Mouse (Mus musculus): ENCODE results near the gene Txlna. TPM values are rescaled to one million over a fixed set of nuclear protein-coding genes. Genes with fewer than 3 reads are reported as not detected.
A peak's percentile ranks its signal among the peaks of the same experiment; 100 is the strongest.

Txlna gene
- total and polyA plus RNA-seq, 3 experiments, result 68.9 to 69.5 TPM; not detected in 1

- Histone ChIP-seq H3K9ac (ENCODE audit: control insufficient read depth, low read depth, low read length, poor library complexity, severe bottlenecking) (peak within 1 kb of the TSS; percentile 87), H3K27ac (ENCODE audit: control insufficient read depth, low read depth, low read length) (peak within 1 kb of the TSS; percentile 53), H3K9me3 (replicated peaks; ENCODE audit: insufficient read depth, low read length) (no peaks in the 10 kb centered on the region), H3K27me3 (ENCODE audit: control insufficient read depth in 1 of 2, insufficient read depth in 2 of 2, low read length in 2 of 2) (no peaks in the 10 kb centered on the region), H3K4me3 (ENCODE audit: control insufficient read depth in 1 of 2, insufficient read depth in 1 of 2, low read depth in 2 of 2, low read length in 2 of 2) (peak within 1 kb of the TSS; percentile 76 to 84), H3K4me1 (ENCODE audit: control insufficient read depth in 1 of 2, insufficient read depth in 2 of 2, low read length in 2 of 2) (peaks cover 0 to 7% of the 10 kb centered on the region in 2 experiments; a peak in 1 of 4 replicates), H3K79me2 (ENCODE audit: control insufficient read depth, insufficient read depth, low read length, poor library complexity) (peaks cover 4% of the 10 kb centered on the region; the same call in 1 of the 2 replicates), H3K36me3 (ENCODE audit: control insufficient read depth in 1 of 2, insufficient read depth in 2 of 2, low read length in 2 of 2) (no peaks in the 10 kb centered on the region; a peak in 2 of 4 replicates)
- DNase-seq (ENCODE audit: low read depth, low spot score), result peak; percentile 97
- 0 out of 2 replicates have a peak, but pooled peaks have one; percentile 26 for TF ChIP-seq MYB (IDR thresholded peaks at IDR 0.05; ENCODE audit: low read depth, low read length)
- peak; percentile 91 for TF ChIP-seq SIN3A (IDR thresholded peaks at IDR 0.05; ENCODE audit: low read length)
- no peak for TF ChIP-seq KAT2A (conservative IDR thresholded peaks at IDR 0.05; ENCODE audit: low read depth, low read length)
- 0 out of 6 replicates have a peak, but pooled peaks of 1 of the 3 experiments have one; percentile 0 for TF ChIP-seq CTCF (IDR thresholded peaks at IDR 0.05 in 2 of 3, conservative IDR thresholded peaks at IDR 0.05 in 1 of 3; ENCODE audit: control insufficient read depth in 1 of 3, insufficient read depth in 1 of 3, low read depth in 2 of 3, low read length in 3 of 3, poor library complexity in 1 of 3, severe bottlenecking in 1 of 3)
- no peak for TF ChIP-seq ZC3H11A (IDR thresholded peaks at IDR 0.05; ENCODE audit: low read depth, low read length)
- no peak for TF ChIP-seq CHD1 (IDR thresholded peaks at IDR 0.05; ENCODE audit: low read depth, low read length)
- no peak for TF ChIP-seq E2F4 (IDR thresholded peaks at IDR 0.05; ENCODE audit: borderline replicate concordance, low read depth, low read length)
- TF ChIP-seq TBP (IDR thresholded peaks at IDR 0.05; ENCODE audit: low read depth, low read length), result 0 out of 2 replicates have a peak, but pooled peaks have one; percentile 20
- TF ChIP-seq POLR2AphosphoS5 (IDR thresholded peaks at IDR 0.05; ENCODE audit: borderline replicate concordance, low read depth, low read length), result peak; percentile 28; the same call in 1 of the 2 replicates
- peak; percentile 95 for TF ChIP-seq NRF1 (IDR thresholded peaks at IDR 0.05; ENCODE audit: insufficient read depth, low read depth, low read length, poor library complexity, severe bottlenecking)
- TF ChIP-seq SMC3 (IDR thresholded peaks at IDR 0.05; ENCODE audit: low read depth, low read length), result no peak
- TF ChIP-seq POLR2A (IDR thresholded peaks at IDR 0.05; ENCODE audit: control insufficient read depth in 1 of 2, insufficient read depth in 1 of 2, low read depth in 1 of 2, low read length in 2 of 2, poor library complexity in 1 of 2), result peak; percentile 82 to 97
- no peak for TF ChIP-seq CHD2 (IDR thresholded peaks at IDR 0.05; ENCODE audit: low read length)
- TF ChIP-seq UBTF (IDR thresholded peaks at IDR 0.05; ENCODE audit: borderline replicate concordance, insufficient read depth, low read depth, low read length), result no peak
- no peak for TF ChIP-seq USF2 (IDR thresholded peaks at IDR 0.05; ENCODE audit: borderline replicate concordance in 1 of 2, insufficient read depth in 1 of 2, low read depth in 1 of 2, low read length in 2 of 2)
- TF ChIP-seq GABPA (IDR thresholded peaks at IDR 0.05; ENCODE audit: low read depth, low read length), result no peak
- TF ChIP-seq ZNF384 (IDR thresholded peaks at IDR 0.05; ENCODE audit: low read depth, low read length), result no peak
- no peak for TF ChIP-seq EP300 (IDR thresholded peaks at IDR 0.05; ENCODE audit: low read depth in 1 of 2, low read length in 2 of 2)
- TF ChIP-seq ELF1 (IDR thresholded peaks at IDR 0.05; ENCODE audit: low read depth, low read length), result peak; percentile 72
- TF ChIP-seq HCFC1 (IDR thresholded peaks at IDR 0.05; ENCODE audit: low read depth, low read length), result peak; percentile 84
- peak; percentile 90 for TF ChIP-seq ZMIZ1 (IDR thresholded peaks at IDR 0.05; ENCODE audit: low read depth, low read length)
- TF ChIP-seq TAL1 (IDR thresholded peaks at IDR 0.05; ENCODE audit: low read length), result no peak
- no peak for TF ChIP-seq MEF2A (IDR thresholded peaks at IDR 0.05; ENCODE audit: extremely low read depth, insufficient replicate concordance, low read depth, low read length, poor library complexity, severe bottlenecking)
- TF ChIP-seq MAZ (IDR thresholded peaks at IDR 0.05; ENCODE audit: low read depth, low read length), result peak; percentile 83; the same call in 1 of the 2 replicates
- TF ChIP-seq BHLHE40 (IDR thresholded peaks at IDR 0.05; ENCODE audit: borderline replicate concordance, low read depth, low read length), result no peak
- peak; percentile 99 for TF ChIP-seq POLR2AphosphoS2 (IDR thresholded peaks at IDR 0.05; ENCODE audit: low read length)
- no peak for TF ChIP-seq RAD21 (IDR thresholded peaks at IDR 0.05; ENCODE audit: low read depth, low read length)
- no peak for TF ChIP-seq MAFK (IDR thresholded peaks at IDR 0.05; ENCODE audit: borderline replicate concordance, low read depth, low read length)
- peak; percentile 95 for TF ChIP-seq NELFE (IDR thresholded peaks at IDR 0.05; ENCODE audit: low read depth, low read length)
- peak; percentile 83 for TF ChIP-seq MXI1 (IDR thresholded peaks at IDR 0.05; ENCODE audit: low read depth, low read length)
- peak; percentile 96 for TF ChIP-seq ZKSCAN1 (IDR thresholded peaks at IDR 0.05; ENCODE audit: low read depth, low read length)
- no peak for TF ChIP-seq USF1 (IDR thresholded peaks at IDR 0.05; ENCODE audit: low read depth, low read length)
- TF ChIP-seq MYC (IDR thresholded peaks at IDR 0.05; ENCODE audit: low read depth, low read length), result no peak
- no peak for TF ChIP-seq GATA1 (IDR thresholded peaks at IDR 0.05; ENCODE audit: low read depth, low read length)
- TF ChIP-seq RCOR1 (IDR thresholded peaks at IDR 0.05; ENCODE audit: low read depth, low read length), result no peak
Observed at GRCm38 (mm10) chr4:129618786-129619691, 21.8 kb downstream of the Txlna start, which contains the start of gene Iqcc. Iqcc (minus strand) TSS chr4:129619099.

Data from MEL (cell line).